Mouse (Mus musculus) kidney, adult 8-10 months (tissue): Measurements from ENCODE around the gene Cpne7.

Experiments
- DNase-seq, 2 experiments: peaks; one replicate each; pipeline ENCODE4 v3.0.0; 2022

Gene Cpne7

GRCm38 (mm10) chr8:123114644-123115043 lies 2.5 kb upstream of the Cpne7 start:
- DNase-seq, result no peak

GRCm38 (mm10) chr8:123117744-123118143 lies 570 bp downstream of the Cpne7 start:
- DNase-seq, result no peak

GRCm38 (mm10) chr8:123122059-123122458 lies 4.9 kb downstream of the Cpne7 start:
- no peak for DNase-seq

GRCm38 (mm10) chr8:123122670-123123069 lies 5.5 kb downstream of the Cpne7 start:
- DNase-seq, result no peak

GRCm38 (mm10) chr8:123126193-123126816 lies 9.1 kb downstream of the Cpne7 start:
- DNase-seq, result peak; percentile 64 to 82

- DNase-seq, result no peak
Measured at GRCm38 (mm10) chr8:123131041-123131440, 13.9 kb downstream of the Cpne7 start.

GRCm38 (mm10) chr8:123132953-123133352 lies 15.8 kb downstream of the Cpne7 start:
- DNase-seq, result no peak

GRCm38 (mm10) chr8:123134149-123134713 lies 17.1 kb downstream of the Cpne7 start:
- no peak for DNase-seq

GRCm38 (mm10) chr8:123135406-123135805 lies 18.2 kb downstream of the Cpne7 start:
- no peak for DNase-seq

- no peak for DNase-seq
Measured at GRCm38 (mm10) chr8:123135806-123136205, 18.6 kb downstream of the Cpne7 start.

GRCm38 (mm10) chr8:123136287-123136686 lies 19.1 kb downstream of the Cpne7 start:
- no peak for DNase-seq

GRCm38 (mm10) chr8:123137645-123138077 lies 20.5 kb downstream of the Cpne7 start:
- no peak for DNase-seq

GRCm38 (mm10) chr8:123138741-123139140 lies 21.6 kb downstream of the Cpne7 start:
- DNase-seq, result no peak

GRCm38 (mm10) chr8:123141741-123142462 lies 24.7 kb downstream of the Cpne7 start:
- DNase-seq, result peak; percentile 55 to 67

- DNase-seq, result peak; percentile 37 to 58
Measured at GRCm38 (mm10) chr8:123145279-123145678, 28.1 kb downstream of the Cpne7 start.

GRCm38 (mm10) chr8:123146390-123146789 lies 29.2 kb downstream of the Cpne7 start:
- DNase-seq, result no peak

GRCm38 (mm10) chr8:123150737-123151171 lies 33.6 kb downstream of the Cpne7 start:
- no peak for DNase-seq

- DNase-seq, result peak; percentile 22 to 34
Measured at GRCm38 (mm10) chr8:123155177-123155576, 38.0 kb downstream of the Cpne7 start.

GRCm38 (mm10) chr8:123156070-123156773 lies 39.0 kb downstream of the Cpne7 start:
- no peak for DNase-seq

- no peak for DNase-seq
Measured at GRCm38 (mm10) chr8:123157888-123158465, 40.8 kb downstream of the Cpne7 start, which contains the start of gene Sult5a1. Sult5a1 (minus strand) TSS chr8:123158315.

GRCm38 (mm10) chr8:123181391-123181790 lies 64.2 kb downstream of the Cpne7 start:
- DNase-seq, result peak; percentile 85
